Mouse (Mus musculus): ENCODE measurements around the gene Ccdc117. TPM values are rescaled to one million over a fixed set of nuclear protein-coding genes. Genes with fewer than 3 reads are reported as not detected.

Ccdc117 gene
- total and polyA plus RNA-seq, 3 experiments = 24.3 to 38.9 (median 27.0) TPM

- peaks cover 6% of the 10 kb centered on the region for H3K9me3 ChIP-seq (replicated peaks; ENCODE audit: low read length)
- H3K36me3 ChIP-seq (replicated peaks in 1 of 2; ENCODE audit: control insufficient read depth in 1 of 2, insufficient read depth in 1 of 2, low read length in 1 of 2) = no peaks in the 10 kb centered on the region
- H3K4me1 ChIP-seq (ENCODE audit: control insufficient read depth in 1 of 2, insufficient read depth in 2 of 2) = peaks cover 0 to 15% of the 10 kb centered on the region in 2 experiments; a peak in 2 of 4 replicates
- TF ChIP-seq ZKSCAN1 (IDR thresholded peaks at IDR 0.05; ENCODE audit: borderline replicate concordance, low read depth, low read length) (no peak), JUN (IDR thresholded peaks at IDR 0.05; ENCODE audit: insufficient read depth, low read depth, low read length) (0 out of 2 replicates have a peak, but pooled peaks have one; percentile 20)
- H3K4me3 ChIP-seq (replicated peaks in 1 of 3; ENCODE audit: low read depth in 2 of 3, low read length in 2 of 3, poor library complexity in 1 of 3) = no peak overlapping the region
- in situ Hi-C loops (cut with MboI; ENCODE audit: low pct_ligation_motif_present, low pct_unique_long_range_greater_than_20kb, low sequenced_read_pairs) (loop anchor here (10.0 kb wide), 1 partner anchor 69 kb away; no protein-coding TSS in a partner anchor), dilution Hi-C loops (cut with MboI; ENCODE audit: extremely low pct_ligation_motif_present, extremely low pct_unique_long_range_greater_than_20kb, low sequenced_read_pairs) (no loop called here)
- H3K79me2 ChIP-seq (replicated peaks; ENCODE audit: control insufficient read depth, extremely low read depth, insufficient read depth, poor library complexity, severe bottlenecking) = no peaks in the 10 kb centered on the region
- no peak overlapping the region for H3K4me2 ChIP-seq (ENCODE audit: insufficient read depth, low read depth, poor library complexity, severe bottlenecking)
- H3K9ac ChIP-seq (ENCODE audit: insufficient read depth, low read depth) = no peak overlapping the region
- H3K27ac ChIP-seq (ENCODE audit: insufficient read depth, low read depth) = no peak overlapping the region
- peaks cover 4% of the 10 kb centered on the region for H3K27me3 ChIP-seq (replicated peaks)
- DNase-seq (ENCODE audit: extremely low read depth) = no peak
Observed at GRCm38 (mm10) chr11:5565596-5565995, 23.6 kb upstream of the Ccdc117 start.

- in situ Hi-C loops (cut with MboI; ENCODE audit: low pct_ligation_motif_present, low pct_unique_long_range_greater_than_20kb, low sequenced_read_pairs) = loop anchor here (10.0 kb wide), 1 partner anchor 71 kb away; no protein-coding TSS in a partner anchor
Observed at GRCm38 (mm10) chr11:5563898-5564297, 21.9 kb upstream of the Ccdc117 start.

GRCm38 (mm10) chr11:5562625-5563268 lies 20.8 kb upstream of the Ccdc117 start:
- DNase-seq (ENCODE audit: extremely low read depth) = no peak
- peaks cover 4% of the 10 kb centered on the region for H3K9me3 ChIP-seq (replicated peaks; ENCODE audit: low read length)
- no peak overlapping the region for H3K4me3 ChIP-seq (replicated peaks in 1 of 3; ENCODE audit: low read depth in 2 of 3, low read length in 2 of 3, poor library complexity in 1 of 3)
- no peak overlapping the region for H3K4me2 ChIP-seq (ENCODE audit: insufficient read depth, low read depth, poor library complexity, severe bottlenecking)
- TF ChIP-seq UBTF (IDR thresholded peaks at IDR 0.05; ENCODE audit: low read depth, low read length) = no peak
- TF ChIP-seq JUN (IDR thresholded peaks at IDR 0.05; ENCODE audit: insufficient read depth, low read depth, low read length) = no peak
- TF ChIP-seq RAD21 (IDR thresholded peaks at IDR 0.05; ENCODE audit: low read depth, low read length) = no peak
- no peak for TF ChIP-seq EP300 (IDR thresholded peaks at IDR 0.05; ENCODE audit: low read length)
- no peak for TF ChIP-seq JUND (conservative IDR thresholded peaks at IDR 0.05; ENCODE audit: low read depth, low read length)
- TF ChIP-seq KAT2A (IDR thresholded peaks at IDR 0.05; ENCODE audit: insufficient replicate concordance, low read length) = no peak
- no peak for TF ChIP-seq CHD2 (IDR thresholded peaks at IDR 0.05; ENCODE audit: low read length)
- TF ChIP-seq TCF12 (IDR thresholded peaks at IDR 0.05; ENCODE audit: low read depth, low read length) = no peak
- no peak for TF ChIP-seq ELF1 (IDR thresholded peaks at IDR 0.05; ENCODE audit: low read depth, low read length)
- no peak for TF ChIP-seq ZNF384 (IDR thresholded peaks at IDR 0.05; ENCODE audit: low read depth, low read length)
- no peak for TF ChIP-seq HCFC1 (IDR thresholded peaks at IDR 0.05; ENCODE audit: low read depth, low read length)
- no peak for TF ChIP-seq ZKSCAN1 (IDR thresholded peaks at IDR 0.05; ENCODE audit: borderline replicate concordance, low read depth, low read length)
- no peak for TF ChIP-seq MXI1 (IDR thresholded peaks at IDR 0.05; ENCODE audit: low read depth, low read length)
- TF ChIP-seq RCOR1 (conservative IDR thresholded peaks at IDR 0.05; ENCODE audit: low read depth, low read length) = no peak
- TF ChIP-seq CTCF (conservative IDR thresholded peaks at IDR 0.05 in 1 of 2, IDR thresholded peaks at IDR 0.05 in 1 of 2; ENCODE audit: low read depth in 2 of 2, low read length in 2 of 2) = no peak
- dilution Hi-C loops (cut with MboI; ENCODE audit: extremely low pct_ligation_motif_present, extremely low pct_unique_long_range_greater_than_20kb, low sequenced_read_pairs) = no loop called here
- in situ Hi-C loops (cut with MboI; ENCODE audit: low pct_ligation_motif_present, low pct_unique_long_range_greater_than_20kb, low sequenced_read_pairs) = loop anchor here (10.0 kb wide), 1 partner anchor 72 kb away; no protein-coding TSS in a partner anchor
- no peak overlapping the region for H3K27ac ChIP-seq (ENCODE audit: insufficient read depth, low read depth)
- H3K4me1 ChIP-seq (ENCODE audit: control insufficient read depth in 1 of 2, insufficient read depth in 2 of 2) = peaks cover 0 to 15% of the 10 kb centered on the region in 2 experiments; a peak in 2 of 4 replicates
- H3K79me2 ChIP-seq (replicated peaks; ENCODE audit: control insufficient read depth, extremely low read depth, insufficient read depth, poor library complexity, severe bottlenecking) = no peaks in the 10 kb centered on the region
- peaks cover 4% of the 10 kb centered on the region for H3K27me3 ChIP-seq (replicated peaks)
- no peaks in the 10 kb centered on the region for H3K36me3 ChIP-seq (replicated peaks in 1 of 2; ENCODE audit: control insufficient read depth in 1 of 2, insufficient read depth in 1 of 2, low read length in 1 of 2)
- no peak overlapping the region for H3K9ac ChIP-seq (ENCODE audit: insufficient read depth, low read depth)

More at GRCm38 (mm10) chr11:5563898-5564297, 21.9 kb upstream of the Ccdc117 start:
- Histone ChIP-seq H3K36me3 (replicated peaks in 1 of 2; ENCODE audit: control insufficient read depth in 1 of 2, insufficient read depth in 1 of 2, low read length in 1 of 2) (no peaks in the 10 kb centered on the region), H3K79me2 (replicated peaks; ENCODE audit: control insufficient read depth, extremely low read depth, insufficient read depth, poor library complexity, severe bottlenecking) (no peaks in the 10 kb centered on the region), H3K9me3 (replicated peaks; ENCODE audit: low read length) (peaks cover 6% of the 10 kb centered on the region), H3K4me2 (ENCODE audit: insufficient read depth, low read depth, poor library complexity, severe bottlenecking) (no peak overlapping the region), H3K4me3 (replicated peaks in 1 of 3; ENCODE audit: low read depth in 2 of 3, low read length in 2 of 3, poor library complexity in 1 of 3) (no peak overlapping the region), H3K27ac (ENCODE audit: insufficient read depth, low read depth) (no peak overlapping the region), H3K9ac (ENCODE audit: insufficient read depth, low read depth) (no peak overlapping the region), H3K4me1 (ENCODE audit: control insufficient read depth in 1 of 2, insufficient read depth in 2 of 2) (peaks cover 0 to 15% of the 10 kb centered on the region in 2 experiments; a peak in 2 of 4 replicates), H3K27me3 (replicated peaks) (peaks cover 4% of the 10 kb centered on the region)
- TF ChIP-seq SMC3 (IDR thresholded peaks at IDR 0.05; ENCODE audit: low read depth, low read length) = no peak
- no peak for TF ChIP-seq UBTF (IDR thresholded peaks at IDR 0.05; ENCODE audit: low read depth, low read length)
- no peak for TF ChIP-seq ETS1 (conservative IDR thresholded peaks at IDR 0.05; ENCODE audit: low read depth, low read length)
- no peak for TF ChIP-seq MXI1 (IDR thresholded peaks at IDR 0.05; ENCODE audit: low read depth, low read length)
- TF ChIP-seq HCFC1 (IDR thresholded peaks at IDR 0.05; ENCODE audit: low read depth, low read length) = no peak
- no peak for TF ChIP-seq ZMIZ1 (IDR thresholded peaks at IDR 0.05; ENCODE audit: low read depth, low read length)
- TF ChIP-seq NRF1 (IDR thresholded peaks at IDR 0.05; ENCODE audit: low read depth, low read length) = no peak
- no peak for TF ChIP-seq USF2 (conservative IDR thresholded peaks at IDR 0.05; ENCODE audit: low read depth, low read length)
- no peak for TF ChIP-seq E2F4 (IDR thresholded peaks at IDR 0.05; ENCODE audit: insufficient replicate concordance, low read depth, low read length)
- no peak for TF ChIP-seq MYC (IDR thresholded peaks at IDR 0.05; ENCODE audit: low read depth, low read length)
- dilution Hi-C loops (cut with MboI; ENCODE audit: extremely low pct_ligation_motif_present, extremely low pct_unique_long_range_greater_than_20kb, low sequenced_read_pairs) = no loop called here
- no peak for DNase-seq (ENCODE audit: extremely low read depth)
